In the genomic region with DNA sequence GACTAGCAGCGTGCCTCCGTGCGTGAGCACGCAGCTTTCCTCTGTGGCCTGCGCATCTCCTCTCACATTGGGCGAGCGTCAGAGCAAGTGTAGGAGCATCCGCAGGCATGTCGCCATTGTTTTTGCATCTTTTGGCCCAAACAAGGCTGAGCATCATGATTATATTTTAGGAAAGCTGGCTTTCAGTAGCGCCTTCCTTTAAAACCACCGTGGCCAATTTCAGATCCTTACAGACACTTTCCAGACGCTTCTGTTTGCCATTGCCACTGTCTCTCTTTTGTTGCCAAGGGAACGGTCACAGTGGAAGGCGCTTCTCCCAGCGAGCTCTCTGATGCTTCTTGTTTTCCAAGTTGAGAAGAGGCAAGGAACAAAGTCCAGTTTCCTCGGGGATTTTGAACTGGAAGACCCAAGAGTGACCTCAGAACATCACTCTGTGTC, we compare ENCODE assay signal across 16 mouse cellular contexts. TPM values are rescaled to one million over a fixed set of nuclear protein-coding genes. Genes with fewer than 3 reads are reported as not detected.
DNase-seq lines count a peak whose midpoint lies in the region; ATAC-seq lines count a peak whose summit lies in the region.
"Had no signal": no experiment of that assay in that cellular context is flagged by ENCODE, and none has a peak within 500 bp of the region (broad histone marks: within the 10 kb centered on the region; RNA-seq: fewer than 3 reads in every experiment).

No protein-coding gene starts in this region.

- peaks cover 11% of the 10 kb centered on the region for H3K4me1 ChIP-seq in hindbrain, embryonic 15.5 days (replicated peaks)
- H3K4me1 ChIP-seq in hindbrain, embryonic 13.5 days (replicated peaks): 0 out of 2 replicates have a peak, but pooled peaks cover 6% of the 10 kb centered on the region
- no peaks in the 10 kb centered on the region for H3K4me1 ChIP-seq in midbrain, embryonic 14.5 days (ENCODE audit: control insufficient read depth, insufficient read depth, low read length)
- no peaks in the 10 kb centered on the region for H3K4me1 ChIP-seq in midbrain, embryonic 11.5 days (ENCODE audit: control insufficient read depth, insufficient read depth, low read length)

- 61% methylated on average over 16 of the region's 16 CpGs for WGBS in hindbrain, embryonic 15.5 days
- WGBS in hindbrain, embryonic 13.5 days: 70% methylated on average over 16 of the region's 16 CpGs
- 72% methylated on average over 16 of the region's 16 CpGs for WGBS in midbrain, embryonic 14.5 days
- 80% methylated on average over 16 of the region's 16 CpGs for WGBS in midbrain, embryonic 11.5 days

- H3K27ac ChIP-seq in hindbrain, embryonic 15.5 days (replicated peaks): peak overlapping the region; percentile 55; the same call in 1 of the 2 replicates
- no peak overlapping the region for H3K27ac ChIP-seq in hindbrain, embryonic 13.5 days
- no peak overlapping the region for H3K27ac ChIP-seq in midbrain, embryonic 14.5 days (replicated peaks; ENCODE audit: low read depth, low read length)
- no peak overlapping the region for H3K27ac ChIP-seq in midbrain, embryonic 11.5 days (ENCODE audit: low read depth, low read length)
- H3K27ac ChIP-seq: embryonic facial prominence, embryonic 12.5 days had no signal

- no peaks in the 10 kb centered on the region for H3K27me3 ChIP-seq in hindbrain, embryonic 15.5 days
- H3K27me3 ChIP-seq in hindbrain, embryonic 13.5 days: no peaks in the 10 kb centered on the region
- H3K27me3 ChIP-seq in midbrain, embryonic 14.5 days (ENCODE audit: control insufficient read depth, insufficient read depth, low read length): no peaks in the 10 kb centered on the region
- H3K27me3 ChIP-seq in midbrain, embryonic 11.5 days (ENCODE audit: control insufficient read depth, insufficient read depth, low read length): no peaks in the 10 kb centered on the region
- H3K27me3 ChIP-seq: CH12.LX; embryonic facial prominence, embryonic 12.5 days had no signal

- no peaks in the 10 kb centered on the region for H3K36me3 ChIP-seq in hindbrain, embryonic 15.5 days
- no peaks in the 10 kb centered on the region for H3K36me3 ChIP-seq in hindbrain, embryonic 13.5 days
- H3K36me3 ChIP-seq in midbrain, embryonic 14.5 days (ENCODE audit: control insufficient read depth, insufficient read depth, low read length): no peaks in the 10 kb centered on the region
- no peaks in the 10 kb centered on the region for H3K36me3 ChIP-seq in midbrain, embryonic 11.5 days (ENCODE audit: control insufficient read depth, insufficient read depth, low read length)
- H3K36me3 ChIP-seq: embryonic facial prominence, embryonic 12.5 days had no signal

- H3K4me2 ChIP-seq in hindbrain, embryonic 15.5 days: no peak overlapping the region
- H3K4me2 ChIP-seq in hindbrain, embryonic 13.5 days: no peak overlapping the region
- no peak overlapping the region for H3K4me2 ChIP-seq in midbrain, embryonic 14.5 days (ENCODE audit: low read length)
- no peak overlapping the region for H3K4me2 ChIP-seq in midbrain, embryonic 11.5 days
- H3K4me2 ChIP-seq: embryonic facial prominence, embryonic 12.5 days had no signal

- no peak overlapping the region for H3K9ac ChIP-seq in hindbrain, embryonic 15.5 days
- no peak overlapping the region for H3K9ac ChIP-seq in hindbrain, embryonic 13.5 days
- no peak overlapping the region for H3K9ac ChIP-seq in midbrain, embryonic 14.5 days (replicated peaks; ENCODE audit: low read length)
- no peak overlapping the region for H3K9ac ChIP-seq in midbrain, embryonic 11.5 days (ENCODE audit: low read length)
- H3K9ac ChIP-seq: embryonic facial prominence, embryonic 12.5 days had no signal

- no peak overlapping the region for H3K4me3 ChIP-seq in hindbrain, embryonic 15.5 days
- no peak overlapping the region for H3K4me3 ChIP-seq in hindbrain, embryonic 13.5 days
- no peak overlapping the region for H3K4me3 ChIP-seq in midbrain, embryonic 14.5 days (replicated peaks; ENCODE audit: low read depth, low read length)
- H3K4me3 ChIP-seq in midbrain, embryonic 11.5 days (ENCODE audit: low read depth, low read length): no peak overlapping the region
- H3K4me3 ChIP-seq: embryonic facial prominence, embryonic 12.5 days had no signal

- no peaks in the 10 kb centered on the region for H3K9me3 ChIP-seq in hindbrain, embryonic 15.5 days
- no peaks in the 10 kb centered on the region for H3K9me3 ChIP-seq in hindbrain, embryonic 13.5 days
- H3K9me3 ChIP-seq in midbrain, embryonic 14.5 days (ENCODE audit: control insufficient read depth, low read length): no peaks in the 10 kb centered on the region
- no peaks in the 10 kb centered on the region for H3K9me3 ChIP-seq in midbrain, embryonic 11.5 days (ENCODE audit: control insufficient read depth, low read length)
- H3K9me3 ChIP-seq: embryonic facial prominence, embryonic 12.5 days had no signal

- peak; percentile 39 for DNase-seq in midbrain, embryonic 14.5 days
- DNase-seq in midbrain, embryonic 11.5 days (ENCODE audit: low spot score, missing footprints): no peak
- peak; percentile 51 for DNase-seq in layer of hippocampus, adult 9-11 months
- peak; percentile 65 for DNase-seq in telencephalon, adult 2 months (ENCODE audit: low read depth, low spot score)
- DNase-seq in adrenal gland, adult 8-10 months: no peak
- DNase-seq: cerebellum, adult 11 months had no signal

- no peak for ATAC-seq in hindbrain, embryonic 15.5 days (ENCODE audit: low FRiP score, low read depth)
- no peak for ATAC-seq in hindbrain, embryonic 13.5 days (ENCODE audit: low FRiP score)
- no peak for ATAC-seq in midbrain, embryonic 14.5 days (ENCODE audit: low FRiP score, low TSS enrichment)
- ATAC-seq in midbrain, embryonic 11.5 days (ENCODE audit: low FRiP score): no peak
- no peak for ATAC-seq in CD4-positive, CD25-positive, alpha-beta regulatory T cell, adult 4 months

RNA-seq across cellular contexts. Expression of gene Tmem174, which starts 18.8 kb away (rescaled TPM):
- polyA plus RNA-seq in hindbrain, embryonic 15.5 days (2015; fragmentation: Nextera tagmentation; extraction: Ambion mirVana): 0.07 TPM in 1 of 2 replicates, not detected in the other
- not detected in 2 replicates for polyA plus RNA-seq in hindbrain, embryonic 13.5 days (2015; fragmentation: Nextera tagmentation; extraction: Ambion mirVana)
- not detected in 2 replicates for polyA plus RNA-seq in midbrain, embryonic 14.5 days (2014; fragmentation: Nextera tagmentation; extraction: Ambion mirVana)
- not detected in 2 replicates for polyA plus RNA-seq in midbrain, embryonic 11.5 days (2014; fragmentation: Nextera tagmentation; extraction: Ambion mirVana)
- total RNA-seq in adrenal gland, adult 8-10 months (2022): not detected
- not detected for polyA plus RNA-seq in CD4-positive, CD25-positive, alpha-beta regulatory T cell, adult 4 months (2017; shearing (Covaris generic))
- total RNA-seq: CH12.LX; gastrocnemius, adult 8-10 months; heart, postnatal 25 days had no signal
- polyA plus RNA-seq: embryonic facial prominence, embryonic 12.5 days; limb, embryonic 11.5 days; lung, embryonic 16.5 days; testis, adult 2 months had no signal

RNA-seq across cellular contexts. Expression of gene Tmem171, which starts 38.6 kb away (rescaled TPM):
- not detected in 2 replicates for polyA plus RNA-seq in hindbrain, embryonic 15.5 days (2015; fragmentation: Nextera tagmentation; extraction: Ambion mirVana)
- not detected in 2 replicates for polyA plus RNA-seq in hindbrain, embryonic 13.5 days (2015; fragmentation: Nextera tagmentation; extraction: Ambion mirVana)
- not detected in 2 replicates for polyA plus RNA-seq in midbrain, embryonic 14.5 days (2014; fragmentation: Nextera tagmentation; extraction: Ambion mirVana)
- not detected in 2 replicates for polyA plus RNA-seq in midbrain, embryonic 11.5 days (2014; fragmentation: Nextera tagmentation; extraction: Ambion mirVana)
- total RNA-seq in adrenal gland, adult 8-10 months (2022): under 1 TPM in 3 of 4 experiments, not detected in 1; 0.40 to 0.80 (median 0.55) TPM
- polyA plus RNA-seq in CD4-positive, CD25-positive, alpha-beta regulatory T cell, adult 4 months (2017; shearing (Covaris generic)): not detected
- total RNA-seq: CH12.LX had no signal
- polyA plus RNA-seq: embryonic facial prominence, embryonic 12.5 days; limb, embryonic 11.5 days had no signal

Comparison
In these comparisons a context has a peak if more than half of its experiments do, and no peak if none do; other contexts are left out.
1. DNase-seq: peak in midbrain, embryonic 14.5 days (single experiment), layer of hippocampus, adult 9-11 months (single experiment) and telencephalon, adult 2 months (single experiment); none in midbrain, embryonic 11.5 days (single experiment) and adrenal gland, adult 8-10 months (single experiment).